34 mouse cellular contexts compared by ENCODE assay signal in genomic region chr6:142639301-142639700, GRCm38 (mm10).
"Had no signal": no experiment of that assay in that cellular context is flagged by ENCODE, and none has a peak within 500 bp of the region (broad histone marks: within the 10 kb centered on the region; RNA-seq: fewer than 3 reads in every experiment).

No protein-coding gene starts in this region.

- H3K27me3 ChIP-seq: heart, embryonic 12.5 days; heart, embryonic 13.5 days; heart, embryonic 15.5 days; hindbrain, embryonic 12.5 days; hindbrain, embryonic 13.5 days; hindbrain, embryonic 15.5 days; intestine, embryonic 15.5 days; kidney, embryonic 15.5 days had no signal

- H3K4me3 ChIP-seq: heart, embryonic 10.5 days; heart, embryonic 12.5 days; heart, embryonic 13.5 days; heart, embryonic 15.5 days; hindbrain, embryonic 10.5 days; hindbrain, embryonic 12.5 days; hindbrain, embryonic 13.5 days; hindbrain, embryonic 15.5 days; intestine, embryonic 15.5 days; kidney, embryonic 15.5 days; layer of hippocampus, adult 2 months had no signal

- DNase-seq: heart, postnatal 10 days; heart, postnatal 36 days; heart, postnatal 4 days; kidney, adult 11 months; kidney, adult 18-20 months; kidney, adult 2 months; kidney, adult 8-10 months; kidney, adult 9 months; kidney, postnatal 10 days; kidney, postnatal 14 days; kidney, postnatal 25 days; kidney, postnatal 36 days; kidney, postnatal 4 days; layer of hippocampus, adult 9-11 months; layer of hippocampus, postnatal 36 days had no signal

- H3K27ac ChIP-seq: heart, embryonic 10.5 days; heart, embryonic 13.5 days; heart, embryonic 15.5 days; hindbrain, embryonic 10.5 days; hindbrain, embryonic 12.5 days; hindbrain, embryonic 13.5 days; hindbrain, embryonic 14.5 days; hindbrain, embryonic 15.5 days; hindbrain, postnatal 0 days; intestine, embryonic 15.5 days; kidney, embryonic 15.5 days; kidney, postnatal 0 days; layer of hippocampus, adult 2 months had no signal

- H3K9me3 ChIP-seq: heart, embryonic 10.5 days; heart, embryonic 12.5 days; heart, embryonic 13.5 days; heart, embryonic 15.5 days; hindbrain, embryonic 10.5 days; hindbrain, embryonic 12.5 days; hindbrain, embryonic 13.5 days; hindbrain, embryonic 15.5 days; intestine, embryonic 15.5 days; kidney, embryonic 15.5 days had no signal

- H3K4me1 ChIP-seq: hindbrain, embryonic 12.5 days; hindbrain, embryonic 13.5 days; hindbrain, embryonic 15.5 days; intestine, embryonic 15.5 days had no signal

- H3K4me2 ChIP-seq: heart, embryonic 11.5 days; heart, embryonic 12.5 days; heart, embryonic 13.5 days; heart, embryonic 15.5 days; hindbrain, embryonic 12.5 days; hindbrain, embryonic 13.5 days; hindbrain, embryonic 14.5 days; hindbrain, embryonic 15.5 days; intestine, embryonic 15.5 days; kidney, embryonic 15.5 days had no signal

- H3K36me3 ChIP-seq: heart, embryonic 15.5 days; hindbrain, embryonic 10.5 days; hindbrain, embryonic 12.5 days; hindbrain, embryonic 13.5 days; hindbrain, embryonic 15.5 days; intestine, embryonic 15.5 days; kidney, embryonic 15.5 days had no signal

- H3K9ac ChIP-seq: heart, embryonic 12.5 days; heart, embryonic 13.5 days; heart, embryonic 15.5 days; hindbrain, embryonic 12.5 days; hindbrain, embryonic 13.5 days; hindbrain, embryonic 14.5 days; hindbrain, embryonic 15.5 days; intestine, embryonic 15.5 days; kidney, embryonic 15.5 days had no signal

- ATAC-seq: hindbrain, embryonic 16.5 days; hindbrain, postnatal 0 days; inflammation-experienced regulatory T-cells, adult 6 months; intestine, embryonic 15.5 days; intestine, embryonic 16.5 days; intestine, postnatal 0 days had no signal
